Mouse (Mus musculus) MEL (cell line): Measurements from ENCODE around the gene Serpini1. TPM values are rescaled to one million over a fixed set of nuclear protein-coding genes. Genes with fewer than 3 reads are reported as not detected.

Source experiments
- DNase-seq: peaks from one replicate; pipeline ENCODE4 v3.0.0; 2011; ENCODE audit warnings: low read depth, low spot score
- H3K27ac ChIP-seq: 2 replicates; pipeline ENCODE4 v1.5.1; 2012; ENCODE audit warnings: low read depth, mild to moderate bottlenecking, control low read depth, low read length, moderate library complexity; ENCODE audit not compliant: control insufficient read depth
- H3K27me3 ChIP-seq, 2 experiments: fragments of 150-350 bp in 1 of 2; sonication (generic) in 1 of 2; 2 replicates each; pipeline ENCODE4 v1.6.1; 2012; ENCODE audit warnings: low read length in 2 of 2, mild to moderate bottlenecking in 2 of 2, improper control_type of control experiment in 1 of 2, moderate library complexity in 1 of 2; ENCODE audit not compliant: insufficient read depth in 2 of 2, control insufficient read depth in 1 of 2
- H3K36me3 ChIP-seq, 2 experiments: 2 replicates each; pipeline ENCODE4 v1.6.1; 2012 to 2014; ENCODE audit warnings: low read length in 2 of 2, improper control_type of control experiment in 1 of 2, inconsistent platforms in 1 of 2, mild to moderate bottlenecking in 1 of 2; ENCODE audit not compliant: insufficient read depth in 2 of 2, control insufficient read depth in 1 of 2
- H3K4me1 ChIP-seq, 2 experiments: fragments of 150-350 bp in 1 of 2; sonication (generic) in 1 of 2; 2 replicates each; pipeline ENCODE4 v1.6.1; 2012; ENCODE audit warnings: low read length in 2 of 2, improper control_type of control experiment in 1 of 2, mild to moderate bottlenecking in 1 of 2; ENCODE audit not compliant: insufficient read depth in 2 of 2, control insufficient read depth in 1 of 2
- H3K4me3 ChIP-seq, 2 experiments: fragments of 150-350 bp in 1 of 2; sonication (generic) in 1 of 2; 2 replicates each; pipeline ENCODE4 v1.5.1; 2012; ENCODE audit warnings: low read depth in 2 of 2, low read length in 2 of 2, mild to moderate bottlenecking in 2 of 2, moderate library complexity in 2 of 2, control low read depth in 1 of 2, improper control_type of control experiment in 1 of 2; ENCODE audit not compliant: control insufficient read depth in 1 of 2, insufficient read depth in 1 of 2
- H3K79me2 ChIP-seq: 2 replicates; pipeline ENCODE4 v1.6.1; 2012; ENCODE audit warnings: mild to moderate bottlenecking, low read length, moderate library complexity; ENCODE audit not compliant: control insufficient read depth, poor library complexity, insufficient read depth
- H3K9ac ChIP-seq: 2 replicates; pipeline ENCODE4 v1.6.1; 2012; ENCODE audit warnings: low read depth, mild to moderate bottlenecking, control low read depth, low read length, moderate library complexity; ENCODE audit not compliant: control insufficient read depth, poor library complexity, severe bottlenecking
- H3K9me3 ChIP-seq: fragments of 150-350 bp; sonication (generic); replicated peaks from 2 replicates; pipeline ENCODE4 v1.6.1; 2012; ENCODE audit warnings: mild to moderate bottlenecking, low read length, improper control_type of control experiment, moderate library complexity; ENCODE audit not compliant: insufficient read depth
- ELF1 ChIP-seq: IDR thresholded peaks from 2 replicates; pipeline ENCODE4 v1.6.1; 2014; ENCODE audit warnings: low read depth, mild to moderate bottlenecking, inconsistent platforms, low read length, improper control_type of control experiment, moderate library complexity
- EP300 ChIP-seq, 2 experiments: IDR thresholded peaks; 2 replicates each; pipeline ENCODE4 v1.6.1; 2011; ENCODE audit warnings: improper control_type of control experiment in 2 of 2, low read length in 2 of 2, low read depth in 1 of 2, mild to moderate bottlenecking in 1 of 2
- JUND ChIP-seq: IDR thresholded peaks from 2 replicates; pipeline ENCODE4 v1.6.1; 2011; ENCODE audit warnings: low read depth, mild to moderate bottlenecking, improper control_type of control experiment, low read length
- KAT2A ChIP-seq: conservative IDR thresholded peaks from 2 replicates; pipeline ENCODE4 v1.6.1; 2012; ENCODE audit warnings: low read depth, low read length, improper control_type of control experiment, inconsistent platforms
- MAFK ChIP-seq: IDR thresholded peaks from 2 replicates; pipeline ENCODE4 v1.6.1; 2011; ENCODE audit warnings: low read depth, mild to moderate bottlenecking, low read length, improper control_type of control experiment, borderline replicate concordance
- MXI1 ChIP-seq: IDR thresholded peaks from 2 replicates; pipeline ENCODE4 v1.6.1; 2011; ENCODE audit warnings: mild to moderate bottlenecking, low read depth, low read length, improper control_type of control experiment
- NRF1 ChIP-seq: IDR thresholded peaks from 2 replicates; pipeline ENCODE4 v1.6.1; 2014; ENCODE audit warnings: low read depth, mild to moderate bottlenecking, inconsistent platforms, low read length, improper control_type of control experiment, moderate library complexity; ENCODE audit not compliant: poor library complexity, insufficient read depth, severe bottlenecking
- POLR2AphosphoS2 ChIP-seq: IDR thresholded peaks from 2 replicates; pipeline ENCODE4 v1.6.1; 2011; ENCODE audit warnings: low read length, improper control_type of control experiment
- POLR2AphosphoS5 ChIP-seq: IDR thresholded peaks from 2 replicates; pipeline ENCODE4 v1.6.1; 2012; ENCODE audit warnings: low read depth, borderline replicate concordance, mild to moderate bottlenecking, inconsistent platforms, low read length, moderate library complexity, mixed read lengths
- RCOR1 ChIP-seq: IDR thresholded peaks from 2 replicates; pipeline ENCODE4 v1.6.1; 2012; ENCODE audit warnings: low read depth, mild to moderate bottlenecking, inconsistent platforms, low read length, improper control_type of control experiment
- SMC3 ChIP-seq: IDR thresholded peaks from 2 replicates; pipeline ENCODE4 v1.6.1; 2011; ENCODE audit warnings: low read depth, low read length, improper control_type of control experiment
- USF1 ChIP-seq: IDR thresholded peaks from 2 replicates; pipeline ENCODE4 v1.6.1; 2014; ENCODE audit warnings: low read depth, mild to moderate bottlenecking, inconsistent platforms, low read length, improper control_type of control experiment, moderate library complexity
- ZKSCAN1 ChIP-seq: IDR thresholded peaks from 2 replicates; pipeline ENCODE4 v1.6.1; 2012; ENCODE audit warnings: low read depth, mild to moderate bottlenecking, inconsistent platforms, low read length, improper control_type of control experiment, moderate library complexity
- ZNF384 ChIP-seq: IDR thresholded peaks from 2 replicates; pipeline ENCODE4 v1.6.1; 2012; ENCODE audit warnings: low read depth, mild to moderate bottlenecking, inconsistent platforms, low read length, improper control_type of control experiment
- polyA plus RNA-seq, 2 experiments: library from polyadenylated mRNA; stranded (reverse) in 1 of 2; unstranded in 1 of 2; fragments of >175 nt in 1 of 2; fragments of >200 nt in 1 of 2; gene quantifications; 2 replicates each; pipeline versions ENCODE4 v1.2.1 to v1.2.4; 2012; ENCODE audit warnings: low replicate concordance in 2 of 2, low read depth in 1 of 2; ENCODE audit not compliant: insufficient read length in 2 of 2, insufficient read depth in 1 of 2, missing spikeins in 1 of 2
- total RNA-seq: library from RNA; depleted of rRNA; stranded (reverse); fragments of 300-350 nt; gene quantifications from 2 replicates; pipeline ENCODE4 v1.2.3, GENCODE M21; 2012

Gene Serpini1
- total and polyA plus RNA-seq, 3 experiments, result 0.08 to 0.13 TPM; not detected in 1

DNA sequence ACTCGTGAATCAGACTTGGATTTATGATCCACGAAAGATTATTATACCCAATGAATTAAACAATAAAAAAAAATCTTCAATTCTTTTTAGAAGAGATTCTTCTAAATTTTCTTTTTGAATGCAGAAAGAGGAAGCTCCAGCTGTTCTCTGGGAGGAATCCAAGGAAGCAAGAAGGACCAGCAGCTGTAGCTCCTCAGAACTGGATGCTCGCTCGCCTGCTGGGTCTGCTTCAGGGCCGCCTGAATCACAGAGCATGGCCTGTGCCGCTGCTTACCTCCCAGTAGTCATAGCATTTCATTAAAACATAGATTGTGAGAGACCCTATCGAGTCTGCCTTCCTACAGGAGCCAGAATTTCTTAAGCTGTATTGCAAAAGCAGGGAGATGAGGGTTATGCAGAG lies 53.7 kb downstream of the Serpini1 start:
- Histone ChIP-seq H3K27ac (no peak overlapping the region), H3K79me2 (no peaks in the 10 kb centered on the region), H3K9me3 (no peaks in the 10 kb centered on the region), H3K36me3 (no peaks in the 10 kb centered on the region), H3K27me3 (peaks cover 0 to 1% of the 10 kb centered on the region in 2 experiments; a peak in 2 of 4 replicates), H3K4me1 (no peaks in the 10 kb centered on the region), H3K4me3 (no peak overlapping the region), H3K9ac (no peak overlapping the region)
- no peak for DNase-seq
- TF ChIP-seq MXI1, result no peak
- no peak for TF ChIP-seq JUND
- no peak for TF ChIP-seq ZKSCAN1
- no peak for TF ChIP-seq POLR2AphosphoS5
- no peak for TF ChIP-seq EP300 (IDR thresholded peaks at IDR 0.05; ENCODE audit: low read depth in 1 of 2, low read length in 2 of 2)
- TF ChIP-seq USF1, result no peak
- TF ChIP-seq, all 39 proteins: peak for 0

DNA sequence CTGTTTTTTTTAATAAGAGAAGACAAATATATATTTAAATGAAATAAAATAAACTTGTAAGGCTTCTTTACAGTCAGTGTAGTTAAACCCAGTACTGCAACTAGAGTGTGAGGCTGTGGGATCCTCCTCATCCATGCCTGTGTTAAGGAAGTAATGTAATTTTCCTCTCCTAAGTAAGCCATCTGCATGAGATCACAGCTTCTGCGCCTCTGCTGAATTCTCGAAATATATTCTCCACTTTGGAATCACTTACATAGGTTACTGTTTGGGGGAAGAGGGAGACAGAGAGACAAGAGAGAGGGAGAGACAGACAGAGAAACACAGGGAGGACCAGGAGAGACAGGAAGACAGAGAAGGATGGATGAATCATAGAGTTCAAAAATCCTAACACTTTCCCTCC lies 67.3 kb downstream of the Serpini1 start:
- H3K4me3 ChIP-seq, result no peak overlapping the region

DNA sequence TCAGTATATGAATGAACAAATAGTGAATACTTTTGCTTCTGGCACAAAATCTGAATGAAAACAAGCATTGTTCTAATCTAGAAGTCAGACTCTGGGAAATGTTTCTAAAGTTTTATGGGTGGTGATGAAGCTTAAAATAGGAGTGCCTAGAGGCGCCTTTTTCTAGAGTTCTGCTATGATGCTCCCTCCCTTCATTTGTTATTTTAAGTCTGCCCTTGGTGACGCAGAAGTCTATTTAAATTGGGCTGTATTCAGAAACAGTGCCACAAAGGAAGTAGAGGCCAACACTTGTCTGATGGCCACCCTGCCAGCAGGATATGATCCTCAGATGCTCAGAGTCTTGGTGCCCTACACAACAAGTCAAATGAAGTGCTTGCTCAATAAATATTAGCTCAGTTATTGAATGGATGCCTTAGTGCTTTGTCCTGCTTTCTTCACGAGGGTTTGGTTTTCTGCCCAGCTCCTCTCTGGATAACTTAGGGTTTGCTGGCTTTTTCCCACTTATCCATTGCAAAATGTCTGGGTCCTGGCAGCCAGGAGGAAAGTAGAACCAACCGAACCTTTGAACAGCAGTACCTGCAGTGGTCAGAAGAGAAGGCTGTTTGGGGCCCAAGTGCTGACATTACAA lies 73.8 kb downstream of the Serpini1 start:
- Histone ChIP-seq H3K4me3 (no peak overlapping the region), H3K27ac (no peak overlapping the region), H3K9me3 (no peaks in the 10 kb centered on the region), H3K79me2 (no peaks in the 10 kb centered on the region), H3K27me3 (no peaks in the 10 kb centered on the region; a peak in 1 of 4 replicates), H3K9ac (no peak overlapping the region), H3K4me1 (no peaks in the 10 kb centered on the region), H3K36me3 (no peaks in the 10 kb centered on the region)
- no peak for DNase-seq
- TF ChIP-seq KAT2A (no peak), ZKSCAN1 (no peak), MXI1 (no peak), POLR2AphosphoS5 (no peak), ZNF384 (no peak), USF1 (no peak), JUND (no peak)

More for the DNA sequence above, 67.3 kb downstream of the Serpini1 start:
- Histone ChIP-seq H3K9ac (no peak overlapping the region), H3K27me3 (no peaks in the 10 kb centered on the region; a peak in 1 of 4 replicates), H3K36me3 (no peaks in the 10 kb centered on the region), H3K4me1 (no peaks in the 10 kb centered on the region), H3K79me2 (no peaks in the 10 kb centered on the region), H3K27ac (no peak overlapping the region), H3K9me3 (no peaks in the 10 kb centered on the region)
- DNase-seq, result no peak
- no peak for TF ChIP-seq MAFK
- no peak for TF ChIP-seq POLR2AphosphoS5
- TF ChIP-seq POLR2AphosphoS2, result no peak
- no peak for TF ChIP-seq NRF1
- no peak for TF ChIP-seq RCOR1
- no peak for TF ChIP-seq ELF1
- TF ChIP-seq JUND, result no peak
- no peak for TF ChIP-seq MXI1
- no peak for TF ChIP-seq SMC3
